Mouse (Mus musculus): ENCODE results near the gene Mdk.

Mdk gene

DNA sequence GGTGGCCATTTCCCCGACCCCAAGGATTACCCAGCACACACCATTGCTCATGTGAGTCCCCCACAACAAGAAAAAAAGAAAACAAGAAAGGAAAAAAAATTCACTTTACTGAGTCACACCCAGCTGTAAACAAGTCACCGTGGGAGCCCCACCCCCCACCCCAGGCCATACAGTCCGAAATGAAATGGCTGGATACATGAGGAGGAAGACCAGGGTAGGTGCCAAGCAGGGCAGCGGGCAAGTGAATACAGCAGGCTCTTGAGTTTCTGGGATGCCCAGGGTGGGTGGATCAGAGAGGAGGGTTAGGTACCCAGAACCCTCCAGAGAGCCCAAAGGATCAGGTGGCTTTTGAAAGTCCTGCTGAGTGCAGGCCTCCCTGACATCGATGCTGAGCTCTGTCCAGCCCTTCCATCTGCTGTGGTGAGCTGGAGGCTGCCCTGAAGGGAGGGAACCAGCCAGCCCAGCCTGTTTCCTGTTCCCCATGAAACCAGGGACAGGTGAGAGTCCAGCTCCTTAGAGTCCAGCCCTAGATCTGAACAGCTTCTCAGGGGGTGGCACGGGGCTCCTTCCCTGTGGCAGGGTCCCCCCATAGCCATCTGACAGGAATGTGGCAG is 747 bp upstream of the Mdk start:
- no peak for DNase-seq (ENCODE audit: low spot score in 2 of 2)

DNA sequence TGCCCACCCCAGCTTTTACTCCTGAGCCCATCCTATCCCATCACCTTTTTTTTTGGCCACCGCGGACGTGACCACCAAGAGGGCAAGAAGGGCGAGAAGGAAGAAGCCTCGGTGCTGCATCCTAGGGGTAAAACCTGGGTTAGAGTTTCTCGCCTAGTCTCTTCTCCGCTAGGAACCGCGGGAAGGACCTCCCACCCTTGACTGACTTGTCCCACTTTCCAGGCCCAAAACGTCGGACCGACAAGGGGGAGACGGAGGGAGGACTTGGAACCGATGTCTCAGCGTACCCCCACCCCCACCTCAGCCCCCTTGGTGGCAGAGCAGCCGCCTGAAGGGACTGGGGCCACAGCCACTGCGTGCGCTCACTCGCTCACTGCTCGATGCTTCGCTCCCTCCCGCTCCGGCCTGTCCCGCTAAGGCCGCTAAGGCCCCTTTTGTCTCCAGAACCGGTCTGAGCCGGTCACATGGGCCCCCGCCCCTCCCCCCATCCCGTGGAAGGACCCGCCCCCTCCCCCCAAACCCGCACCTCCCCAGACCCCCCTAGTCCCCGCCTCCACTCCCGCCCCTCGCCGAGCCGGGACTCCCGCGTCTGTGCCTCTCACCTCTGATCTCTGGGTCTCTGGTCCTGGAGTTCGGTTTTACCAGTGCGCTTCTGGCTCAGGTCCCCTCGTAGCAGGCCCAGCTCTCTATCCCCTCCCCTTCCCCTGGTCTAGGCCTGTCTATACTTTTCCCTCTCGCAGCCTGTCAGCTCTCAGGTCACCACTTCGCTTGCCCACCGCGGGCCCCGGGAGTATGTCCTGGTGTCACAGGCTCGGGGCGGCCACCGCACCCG is 553 bp downstream of the Mdk start:
- peak; percentile 63 to 77 for DNase-seq (ENCODE audit: low spot score in 2 of 2)

- no peak for DNase-seq (ENCODE audit: low spot score in 2 of 2)
Measured at GRCm38 (mm10) chr2:91930761-91931291, 1.3 kb downstream of the Mdk start.

DNA sequence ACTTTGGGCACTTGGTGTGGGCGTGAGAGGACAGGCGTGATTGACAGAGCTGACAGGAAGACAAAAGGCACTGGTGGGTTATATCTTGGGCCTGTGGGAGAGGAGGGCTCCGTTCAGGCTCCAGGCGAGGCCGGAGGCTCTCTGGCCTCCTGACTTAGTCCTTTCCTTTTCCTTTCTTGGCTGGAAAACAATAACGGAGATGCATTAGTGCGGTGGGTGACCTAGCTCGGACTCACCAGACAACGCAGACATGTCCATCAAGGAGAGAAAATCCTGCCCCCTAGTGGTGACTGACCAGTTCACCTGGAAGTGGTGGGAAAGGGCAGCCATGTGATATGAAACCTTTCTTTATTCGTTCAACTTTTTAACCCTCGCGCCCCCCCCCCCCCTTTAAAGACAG is 2.2 kb downstream of the Mdk start:
- DNase-seq (ENCODE audit: low spot score in 2 of 2): no peak

- DNase-seq (ENCODE audit: low spot score in 2 of 2): no peak
Measured at GRCm38 (mm10) chr2:91929455-91929854, 2.6 kb downstream of the Mdk start.

DNA sequence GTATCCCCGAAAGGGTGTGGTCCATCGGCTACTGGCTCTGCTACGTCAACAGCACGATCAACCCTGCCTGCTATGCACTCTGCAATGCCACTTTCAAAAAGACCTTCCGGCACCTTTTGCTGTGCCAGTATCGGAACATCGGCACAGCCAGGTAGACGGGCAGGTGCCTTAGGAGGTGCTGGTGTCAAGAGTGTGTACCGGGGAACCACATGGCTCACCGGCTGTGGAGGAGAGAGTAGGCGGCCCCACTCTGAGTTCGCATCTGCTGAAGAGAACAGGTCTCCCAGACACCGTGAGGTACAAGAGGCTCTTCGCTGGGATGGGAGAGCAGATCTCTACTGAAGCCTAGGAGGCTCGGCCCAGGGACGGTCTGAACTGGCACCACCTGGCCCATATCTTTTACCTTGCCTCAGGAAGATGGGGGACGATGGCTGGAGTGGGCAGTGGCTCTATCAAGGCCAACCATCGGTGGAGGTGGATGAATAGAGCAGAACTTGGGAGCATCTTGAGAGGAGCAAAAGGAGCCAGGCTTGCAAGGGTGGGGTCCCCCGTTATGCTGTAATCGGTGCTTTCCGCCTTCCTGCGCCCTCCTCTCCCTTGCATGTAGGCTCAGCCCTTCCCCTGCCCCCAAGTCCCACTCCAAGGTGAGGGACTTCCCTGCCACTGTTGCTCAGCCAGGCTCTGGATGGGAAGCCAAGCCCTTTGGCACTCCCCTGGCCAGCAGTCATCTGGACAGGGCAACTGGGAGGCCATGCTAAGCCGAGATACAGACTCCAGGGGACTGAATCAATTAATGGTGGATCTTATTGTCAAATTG is 3.4 kb downstream of the Mdk start:
- DNase-seq (ENCODE audit: low spot score in 2 of 2): no peak

- peak in 1 of 2 experiments; percentile 86 for DNase-seq (ENCODE audit: low spot score in 2 of 2)
Measured at GRCm38 (mm10) chr2:91927826-91928533, 4.1 kb downstream of the Mdk start.

DNA sequence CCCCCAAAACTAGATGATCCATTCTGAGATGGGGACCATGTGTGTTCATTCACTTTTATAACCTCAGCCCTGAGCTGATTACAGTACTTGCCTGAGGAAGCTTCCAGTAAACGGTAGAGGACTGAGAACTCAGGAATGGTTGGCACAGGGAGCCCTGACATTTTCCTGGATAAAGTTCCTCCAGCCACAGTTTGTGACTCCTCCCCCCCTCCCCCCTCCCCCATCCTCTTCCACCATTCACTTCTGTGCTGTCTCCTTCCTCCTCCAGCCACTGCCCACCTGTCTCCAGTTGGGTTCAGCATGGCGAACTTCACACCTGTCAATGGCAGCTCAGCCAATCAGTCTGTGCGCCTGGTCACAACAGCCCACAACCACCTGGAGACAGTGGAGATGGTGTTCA is 5.1 kb downstream of the Mdk start, which contains the start of gene Chrm4:
Chrm4 (plus strand) TSS at position 301 of the 400 bp plus-strand sequence.
- DNase-seq (ENCODE audit: low spot score in 2 of 2): no peak

GRCm38 (mm10) chr2:91925442-91925841 is 6.7 kb downstream of the Mdk start:
- no peak for DNase-seq (ENCODE audit: low spot score in 2 of 2)

GRCm38 (mm10) chr2:91924726-91925125 is 7.4 kb downstream of the Mdk start:
- DNase-seq (ENCODE audit: low spot score in 2 of 2): no peak

- no peak for DNase-seq (ENCODE audit: low spot score in 2 of 2)
Measured at GRCm38 (mm10) chr2:91923415-91924337, 8.4 kb downstream of the Mdk start.

DNA sequence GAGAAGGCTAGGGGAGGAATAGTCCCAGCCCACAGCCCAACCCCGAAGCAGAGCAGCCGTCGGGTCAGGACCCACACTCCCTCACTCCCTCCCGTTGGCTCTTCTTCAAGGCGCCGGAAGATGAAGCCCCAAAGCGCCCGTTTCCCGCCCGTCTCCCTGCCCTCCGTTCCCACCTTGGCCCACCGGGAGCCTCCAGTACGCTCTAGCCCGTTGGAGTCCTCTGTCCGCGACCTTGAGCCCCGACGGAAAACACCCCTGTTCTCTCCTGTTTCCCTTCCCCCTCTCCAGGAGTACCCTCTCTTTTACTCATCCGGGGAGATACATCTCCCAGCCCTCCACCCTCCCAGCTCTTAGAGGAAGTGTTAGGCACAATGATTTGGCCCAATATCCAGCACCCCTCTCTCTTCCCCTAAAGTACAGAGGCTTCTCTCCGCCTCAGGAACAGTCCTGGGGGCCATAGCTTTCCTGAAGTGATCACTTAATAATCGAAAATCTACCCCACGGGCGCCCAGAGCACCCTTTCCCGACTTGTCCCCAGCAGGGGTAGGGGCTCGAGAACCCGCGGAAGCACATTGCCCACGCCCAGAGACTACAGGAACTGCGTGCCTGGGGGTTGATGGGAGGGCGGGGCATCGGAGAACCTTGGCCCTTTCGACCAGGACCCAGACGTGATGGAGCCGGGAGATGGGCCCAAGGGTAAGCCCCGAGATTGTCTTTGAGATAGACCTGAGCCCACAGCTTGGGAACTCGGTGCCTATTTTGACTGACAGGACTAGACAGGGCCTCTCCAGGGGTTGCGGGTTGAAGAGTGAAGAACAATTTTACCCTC is 9.3 kb downstream of the Mdk start:
- DNase-seq (ENCODE audit: low spot score in 2 of 2): no peak

DNA sequence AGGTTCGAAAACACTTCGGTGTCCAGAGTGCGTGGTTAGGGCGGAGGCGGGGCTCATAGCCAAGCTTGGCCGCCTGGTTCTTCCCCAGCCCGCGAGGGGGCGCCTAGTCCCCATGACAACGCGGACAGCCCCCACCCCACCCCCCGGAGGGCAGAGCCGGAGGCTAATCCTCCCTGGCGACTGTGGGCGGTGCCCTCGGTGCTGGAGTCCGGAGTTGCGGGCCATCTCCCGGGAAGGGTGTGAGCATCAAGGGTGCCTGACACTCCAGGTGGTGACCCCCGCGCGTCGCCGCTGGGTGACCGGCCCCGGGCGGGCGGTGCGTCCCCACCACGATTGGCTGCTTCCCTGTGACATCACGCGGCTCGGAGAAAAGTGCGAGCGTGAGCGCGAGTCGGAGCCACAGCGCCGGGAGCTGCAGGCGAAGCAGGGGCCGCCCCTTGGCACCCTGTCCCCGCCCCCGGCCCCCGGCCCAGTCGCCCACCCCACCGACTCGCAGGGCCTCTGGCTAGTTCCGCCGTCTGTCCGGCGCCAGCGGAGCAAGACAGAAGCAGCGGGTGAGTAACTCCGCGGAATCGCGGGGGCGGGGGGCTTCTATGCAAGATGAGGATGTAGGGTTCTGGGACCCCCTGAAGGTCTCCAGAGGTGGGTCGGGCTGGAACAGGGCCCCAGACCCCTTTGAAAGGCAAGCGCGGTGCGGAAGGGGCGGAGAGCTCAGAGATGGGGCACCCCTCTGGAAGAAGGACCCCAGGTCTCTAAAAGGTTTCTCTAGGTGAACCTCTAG is 10.1 kb downstream of the Mdk start:
- DNase-seq (ENCODE audit: low spot score in 2 of 2): no peak

- peak in 1 of 2 experiments; percentile 83 for DNase-seq (ENCODE audit: low spot score in 2 of 2)
Measured at GRCm38 (mm10) chr2:91921181-91921789, 10.8 kb downstream of the Mdk start.

DNA sequence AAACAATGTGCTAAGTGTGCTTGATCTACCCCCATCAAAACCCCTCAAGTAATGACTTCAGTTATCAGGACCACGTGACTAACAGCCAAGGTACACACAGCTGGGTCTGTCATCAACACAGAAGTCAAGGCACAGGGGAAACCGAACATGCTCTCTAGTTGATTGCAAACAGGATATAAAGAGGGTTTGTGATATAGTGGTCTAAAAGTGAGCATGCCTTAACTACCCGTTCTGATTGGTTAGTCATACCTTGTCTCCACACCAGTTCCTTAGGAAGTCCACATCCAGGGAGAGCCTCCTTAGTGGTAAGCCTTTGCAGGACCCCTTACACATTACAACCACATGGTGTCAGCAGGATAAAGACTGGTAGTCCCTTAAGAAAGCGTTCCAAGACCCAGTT is 12.0 kb downstream of the Mdk start:
- no peak for DNase-seq (ENCODE audit: low spot score in 2 of 2)

- DNase-seq (ENCODE audit: low spot score in 2 of 2): no peak
Measured at GRCm38 (mm10) chr2:91917096-91917495, 15.0 kb downstream of the Mdk start.

GRCm38 (mm10) chr2:91916346-91916977 is 15.6 kb downstream of the Mdk start:
- DNase-seq (ENCODE audit: low spot score in 2 of 2): no peak

All from urinary bladder, postnatal 4 days (tissue).